Comparison of ENCODE assay signal across 25 mouse cellular contexts in the genomic region with DNA sequence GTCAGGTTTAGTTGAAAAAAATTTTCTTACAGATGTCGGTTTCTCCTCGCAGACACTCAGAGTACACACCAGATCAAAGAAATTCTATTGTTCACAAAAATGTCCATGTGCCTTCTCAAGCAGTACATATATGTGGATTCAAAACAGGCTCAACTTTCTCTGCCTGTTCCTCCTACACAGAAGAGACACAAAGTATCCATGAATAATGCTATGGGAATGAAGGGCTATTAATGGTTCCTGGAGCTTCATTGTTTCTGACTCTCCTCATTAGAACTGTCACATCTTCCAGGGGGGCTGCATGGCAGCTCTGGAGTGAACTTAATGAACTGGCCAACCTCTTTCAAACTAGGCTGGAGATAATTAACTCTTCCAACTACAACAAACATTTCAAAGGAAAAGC.
DNase-seq lines count a peak whose midpoint lies in the region; ATAC-seq and TF ChIP-seq lines count a peak whose summit lies in the region.
"Had no signal": no experiment of that assay in that cellular context is flagged by ENCODE, and none has a peak within 500 bp of the region (broad histone marks: within the 10 kb centered on the region; RNA-seq: fewer than 3 reads in every experiment).

No protein-coding gene starts in this region.

- H3K9me3 ChIP-seq in embryonic facial prominence, embryonic 11.5 days (replicated peaks; ENCODE audit: control insufficient read depth, low read length), result no peaks in the 10 kb centered on the region
- H3K9me3 ChIP-seq in embryonic facial prominence, embryonic 10.5 days, result no peaks in the 10 kb centered on the region
- H3K9me3 ChIP-seq in kidney, embryonic 15.5 days (replicated peaks), result no peaks in the 10 kb centered on the region
- H3K9me3 ChIP-seq in midbrain, embryonic 15.5 days, result no peaks in the 10 kb centered on the region
- no peaks in the 10 kb centered on the region for H3K9me3 ChIP-seq in midbrain, embryonic 11.5 days (ENCODE audit: control insufficient read depth, low read length)
- H3K9me3 ChIP-seq in intestine, postnatal 0 days (ENCODE audit: control insufficient read depth), result no peaks in the 10 kb centered on the region
- H3K9me3 ChIP-seq: embryonic facial prominence, embryonic 12.5 days; hindbrain, embryonic 10.5 days; limb, embryonic 12.5 days; neural tube, embryonic 15.5 days had no signal

- H3K9ac ChIP-seq in embryonic facial prominence, embryonic 11.5 days (replicated peaks; ENCODE audit: low read length), result no peak overlapping the region
- no peak overlapping the region for H3K9ac ChIP-seq in kidney, embryonic 15.5 days
- H3K9ac ChIP-seq in midbrain, embryonic 15.5 days, result no peak overlapping the region
- no peak overlapping the region for H3K9ac ChIP-seq in midbrain, embryonic 11.5 days (ENCODE audit: low read length)
- H3K9ac ChIP-seq in intestine, postnatal 0 days (ENCODE audit: low read depth, low read length), result no peak overlapping the region
- H3K9ac ChIP-seq: embryonic facial prominence, embryonic 12.5 days; limb, embryonic 12.5 days; liver, postnatal 0 days; neural tube, embryonic 15.5 days had no signal

- peak; percentile 1 for DNase-seq in embryonic facial prominence, embryonic 11.5 days (ENCODE audit: low spot score)
- DNase-seq in embryonic facial prominence, embryonic 10.5 days (ENCODE audit: low spot score), result no peak
- DNase-seq in kidney, postnatal 14 days, result no peak
- DNase-seq in midbrain, embryonic 11.5 days (ENCODE audit: low spot score, missing footprints), result no peak
- peak; percentile 90 for DNase-seq in retina, postnatal 1 day
- DNase-seq: adrenal gland, postnatal 14 days; cerebellum, adult 8-10 months; gastrocnemius, postnatal 10 days; kidney, adult 9 months; layer of hippocampus, postnatal 36 days; liver, postnatal 0 days; lung, postnatal 10 days; thymus, adult 2 months; thymus, postnatal 4 days had no signal

- H3K27ac ChIP-seq in embryonic facial prominence, embryonic 11.5 days (replicated peaks; ENCODE audit: low read depth, low read length), result no peak overlapping the region
- no peak overlapping the region for H3K27ac ChIP-seq in embryonic facial prominence, embryonic 10.5 days (replicated peaks)
- H3K27ac ChIP-seq in kidney, embryonic 15.5 days, result no peak overlapping the region
- H3K27ac ChIP-seq in midbrain, embryonic 15.5 days, result no peak overlapping the region
- no peak overlapping the region for H3K27ac ChIP-seq in midbrain, embryonic 11.5 days (ENCODE audit: low read depth, low read length)
- no peak overlapping the region for H3K27ac ChIP-seq in intestine, postnatal 0 days (ENCODE audit: low read depth, low read length)
- H3K27ac ChIP-seq: embryonic facial prominence, embryonic 12.5 days; hindbrain, embryonic 10.5 days; limb, embryonic 12.5 days; neural tube, embryonic 15.5 days had no signal

- no peak overlapping the region for H3K4me3 ChIP-seq in embryonic facial prominence, embryonic 11.5 days (ENCODE audit: low read depth, low read length)
- no peak overlapping the region for H3K4me3 ChIP-seq in embryonic facial prominence, embryonic 10.5 days
- H3K4me3 ChIP-seq in kidney, embryonic 15.5 days (replicated peaks), result no peak overlapping the region
- no peak overlapping the region for H3K4me3 ChIP-seq in midbrain, embryonic 15.5 days
- no peak overlapping the region for H3K4me3 ChIP-seq in midbrain, embryonic 11.5 days (ENCODE audit: low read depth, low read length)
- H3K4me3 ChIP-seq in intestine, postnatal 0 days (ENCODE audit: low read depth, low read length), result no peak overlapping the region
- H3K4me3 ChIP-seq: embryonic facial prominence, embryonic 12.5 days; erythroblast, embryonic 14.5 days; hindbrain, embryonic 10.5 days; limb, embryonic 12.5 days; neural tube, embryonic 15.5 days had no signal

- no peak for ATAC-seq in embryonic facial prominence, embryonic 11.5 days (replicated peaks; ENCODE audit: insufficient number of reproducible peaks, low FRiP score, low TSS enrichment, low read depth)
- peak; percentile 81 for ATAC-seq in kidney, embryonic 15.5 days (replicated peaks; ENCODE audit: low FRiP score)
- ATAC-seq in midbrain, embryonic 15.5 days (replicated peaks), result peak; percentile 30; the same call in 1 of the 2 replicates
- no peak for ATAC-seq in midbrain, embryonic 11.5 days (ENCODE audit: low FRiP score)
- ATAC-seq in intestine, postnatal 0 days, result no peak
- ATAC-seq: inflammation-experienced regulatory T-cells, adult 6 months; liver, postnatal 0 days had no signal

- H3K36me3 ChIP-seq in embryonic facial prominence, embryonic 11.5 days (replicated peaks; ENCODE audit: control insufficient read depth, insufficient read depth, low read depth, low read length), result no peaks in the 10 kb centered on the region
- no peaks in the 10 kb centered on the region for H3K36me3 ChIP-seq in embryonic facial prominence, embryonic 10.5 days (replicated peaks)
- no peaks in the 10 kb centered on the region for H3K36me3 ChIP-seq in kidney, embryonic 15.5 days
- no peaks in the 10 kb centered on the region for H3K36me3 ChIP-seq in midbrain, embryonic 15.5 days (replicated peaks)
- no peaks in the 10 kb centered on the region for H3K36me3 ChIP-seq in midbrain, embryonic 11.5 days (ENCODE audit: control insufficient read depth, insufficient read depth, low read length)
- no peaks in the 10 kb centered on the region for H3K36me3 ChIP-seq in intestine, postnatal 0 days (ENCODE audit: control insufficient read depth, insufficient read depth)
- H3K36me3 ChIP-seq: embryonic facial prominence, embryonic 12.5 days; hindbrain, embryonic 10.5 days; limb, embryonic 12.5 days; neural tube, embryonic 15.5 days had no signal

- H3K27me3 ChIP-seq in embryonic facial prominence, embryonic 11.5 days (ENCODE audit: control insufficient read depth, insufficient read depth, low read length), result no peaks in the 10 kb centered on the region
- H3K27me3 ChIP-seq in embryonic facial prominence, embryonic 10.5 days (replicated peaks; ENCODE audit: low read depth, poor library complexity, severe bottlenecking), result no peaks in the 10 kb centered on the region
- no peaks in the 10 kb centered on the region for H3K27me3 ChIP-seq in kidney, embryonic 15.5 days
- H3K27me3 ChIP-seq in midbrain, embryonic 15.5 days (replicated peaks), result no peaks in the 10 kb centered on the region
- no peaks in the 10 kb centered on the region for H3K27me3 ChIP-seq in midbrain, embryonic 11.5 days (ENCODE audit: control insufficient read depth, insufficient read depth, low read length)
- H3K27me3 ChIP-seq in intestine, postnatal 0 days (replicated peaks; ENCODE audit: control insufficient read depth, insufficient read depth, low read length), result no peaks in the 10 kb centered on the region
- H3K27me3 ChIP-seq: embryonic facial prominence, embryonic 12.5 days; limb, embryonic 12.5 days; neural tube, embryonic 15.5 days had no signal

- H3K4me2 ChIP-seq in embryonic facial prominence, embryonic 11.5 days (ENCODE audit: low read depth, low read length), result no peak overlapping the region
- H3K4me2 ChIP-seq in kidney, embryonic 15.5 days, result no peak overlapping the region
- no peak overlapping the region for H3K4me2 ChIP-seq in midbrain, embryonic 15.5 days
- no peak overlapping the region for H3K4me2 ChIP-seq in midbrain, embryonic 11.5 days
- H3K4me2 ChIP-seq in intestine, postnatal 0 days (replicated peaks; ENCODE audit: low read depth), result no peak overlapping the region
- H3K4me2 ChIP-seq: embryonic facial prominence, embryonic 12.5 days; heart, embryonic 11.5 days; limb, embryonic 12.5 days; liver, embryonic 11.5 days; neural tube, embryonic 15.5 days had no signal

- 65% methylated on average over 2 of the region's 2 CpGs for WGBS in embryonic facial prominence, embryonic 11.5 days
- WGBS in embryonic facial prominence, embryonic 10.5 days, result 79% methylated on average over 2 of the region's 2 CpGs
- WGBS in kidney, embryonic 15.5 days, result 53% methylated on average over 2 of the region's 2 CpGs
- WGBS in midbrain, embryonic 15.5 days, result 34% methylated on average over 2 of the region's 2 CpGs
- 54% methylated on average over 2 of the region's 2 CpGs for WGBS in midbrain, embryonic 11.5 days
- WGBS in intestine, postnatal 0 days, result 88% methylated on average over 2 of the region's 2 CpGs

- no peak for TF ChIP-seq CTCF in intestine, postnatal 0 days (IDR thresholded peaks at IDR 0.05; ENCODE audit: low read depth)

- no peaks in the 10 kb centered on the region for H3K4me1 ChIP-seq in embryonic facial prominence, embryonic 11.5 days (ENCODE audit: control insufficient read depth, insufficient read depth, low read length)
- no peaks in the 10 kb centered on the region for H3K4me1 ChIP-seq in embryonic facial prominence, embryonic 10.5 days
- no peaks in the 10 kb centered on the region for H3K4me1 ChIP-seq in kidney, embryonic 15.5 days
- 0 out of 2 replicates have a peak, but pooled peaks cover 3% of the 10 kb centered on the region for H3K4me1 ChIP-seq in midbrain, embryonic 15.5 days
- H3K4me1 ChIP-seq in midbrain, embryonic 11.5 days (ENCODE audit: control insufficient read depth, insufficient read depth, low read length), result no peaks in the 10 kb centered on the region
- H3K4me1 ChIP-seq in intestine, postnatal 0 days (replicated peaks; ENCODE audit: control insufficient read depth, insufficient read depth, low read length), result no peaks in the 10 kb centered on the region
- H3K4me1 ChIP-seq: embryonic facial prominence, embryonic 12.5 days; hindbrain, embryonic 10.5 days; limb, embryonic 12.5 days; neural tube, embryonic 15.5 days had no signal

Comparison
In these comparisons a context has a peak if more than half of its experiments do, and no peak if none do; other contexts are left out.
1. ATAC-seq: peak in kidney, embryonic 15.5 days (single experiment) and midbrain, embryonic 15.5 days (single experiment); none in embryonic facial prominence, embryonic 11.5 days (single experiment), midbrain, embryonic 11.5 days (single experiment) and intestine, postnatal 0 days (single experiment).
2. DNase-seq: peak in embryonic facial prominence, embryonic 11.5 days (single experiment) and retina, postnatal 1 day (single experiment); none in embryonic facial prominence, embryonic 10.5 days (single experiment), kidney, postnatal 14 days (single experiment) and midbrain, embryonic 11.5 days (single experiment).